Mouse (Mus musculus) splenic B cell, adult 2 months (primary cell): ENCODE data around the gene Grb2.
A peak's percentile ranks its signal among the peaks of the same experiment; 100 is the strongest.
"Not testable (repeated sequence)": the region's sequence is repeated elsewhere in the genome, so short reads cannot be mapped to it uniquely, and the experiment has no call there.

Experiments
- DNase-seq: peaks from one replicate; pipeline ENCODE4 v3.0.0-alpha.2; 2011; ENCODE audit warnings: low read depth, low spot score
- H3K27me3 ChIP-seq: 2 replicates; pipeline ENCODE4 v1.6.1; 2012; ENCODE audit warnings: mild to moderate bottlenecking, low read length, moderate library complexity, mixed read lengths; ENCODE audit not compliant: control insufficient read depth, poor library complexity, insufficient read depth, severe bottlenecking
- H3K36me3 ChIP-seq: 2 replicates; pipeline ENCODE4 v1.6.1; 2012; ENCODE audit warnings: mild to moderate bottlenecking, low read length, moderate library complexity, mixed read lengths; ENCODE audit not compliant: control insufficient read depth, poor library complexity, insufficient read depth, severe bottlenecking

Gene Grb2

GRCm38 (mm10) chr11:115654128-115654527, 54.3 kb downstream of the Grb2 start:
- Histone ChIP-seq H3K36me3 (peaks cover 13% of the 10 kb centered on the region), H3K27me3 (no peaks in the 10 kb centered on the region)
- peak; percentile 83 for DNase-seq

- no peaks in the 10 kb centered on the region for H3K27me3 ChIP-seq
- DNase-seq = no peak
- peaks cover 14% of the 10 kb centered on the region for H3K36me3 ChIP-seq
These were observed 55.2 kb downstream of the Grb2 start for GRCm38 (mm10) chr11:115653194-115653593.

- peaks cover 12% of the 10 kb centered on the region for H3K36me3 ChIP-seq
- H3K27me3 ChIP-seq = no peaks in the 10 kb centered on the region
These were observed 56.7 kb downstream of the Grb2 start for GRCm38 (mm10) chr11:115651680-115652079.

GRCm38 (mm10) chr11:115649706-115650105, 58.7 kb downstream of the Grb2 start:
- no peak for DNase-seq
- no peaks in the 10 kb centered on the region for H3K27me3 ChIP-seq

More at GRCm38 (mm10) chr11:115651680-115652079, 56.7 kb downstream of the Grb2 start:
- no peak for DNase-seq

GRCm38 (mm10) chr11:115647459-115647858, 60.9 kb downstream of the Grb2 start:
- peak; percentile 89 for DNase-seq
- peaks cover 14% of the 10 kb centered on the region for H3K36me3 ChIP-seq

More at GRCm38 (mm10) chr11:115649706-115650105, 58.7 kb downstream of the Grb2 start:
- H3K36me3 ChIP-seq = peaks cover 16% of the 10 kb centered on the region

GRCm38 (mm10) chr11:115646439-115646838, 62.0 kb downstream of the Grb2 start:
- Histone ChIP-seq H3K27me3 (no peaks in the 10 kb centered on the region), H3K36me3 (peaks cover 12% of the 10 kb centered on the region)
- peak; percentile 71 for DNase-seq

More at GRCm38 (mm10) chr11:115647459-115647858, 60.9 kb downstream of the Grb2 start:
- no peaks in the 10 kb centered on the region for H3K27me3 ChIP-seq

- not testable (repeated sequence) for H3K27me3 ChIP-seq
- peak; percentile 43 for DNase-seq
- peaks cover 13% of the 10 kb centered on the region for H3K36me3 ChIP-seq
These were observed 62.9 kb downstream of the Grb2 start for GRCm38 (mm10) chr11:115645498-115645897.

GRCm38 (mm10) chr11:115644308-115644707, 64.1 kb downstream of the Grb2 start:
- Histone ChIP-seq H3K27me3 (peaks cover 1% of the 10 kb centered on the region; the same call in 1 of the 2 replicates), H3K36me3 (peaks cover 8% of the 10 kb centered on the region)
- no peak for DNase-seq

- Histone ChIP-seq H3K27me3 (peaks cover 1% of the 10 kb centered on the region; the same call in 1 of the 2 replicates), H3K36me3 (peaks cover 6% of the 10 kb centered on the region)
- DNase-seq = peak; percentile 56
These were observed 65.1 kb downstream of the Grb2 start for GRCm38 (mm10) chr11:115643265-115643664.

GRCm38 (mm10) chr11:115642705-115643104, 65.7 kb downstream of the Grb2 start:
- peaks cover 6% of the 10 kb centered on the region for H3K36me3 ChIP-seq
- peaks cover 1% of the 10 kb centered on the region; the same call in 1 of the 2 replicates for H3K27me3 ChIP-seq
- DNase-seq = no peak

- peaks cover 6% of the 10 kb centered on the region for H3K36me3 ChIP-seq
- peaks cover 1% of the 10 kb centered on the region; the same call in 1 of the 2 replicates for H3K27me3 ChIP-seq
- no peak for DNase-seq
These were observed 66.7 kb downstream of the Grb2 start for GRCm38 (mm10) chr11:115641664-115642036.

- peaks cover 1% of the 10 kb centered on the region; the same call in 1 of the 2 replicates for H3K27me3 ChIP-seq
- peaks cover 4% of the 10 kb centered on the region for H3K36me3 ChIP-seq
- peak; percentile 96 for DNase-seq
These were observed 67.3 kb downstream of the Grb2 start for GRCm38 (mm10) chr11:115640978-115641663.

GRCm38 (mm10) chr11:115640311-115640828, 68.0 kb downstream of the Grb2 start:
- DNase-seq = peak; percentile 67
- H3K36me3 ChIP-seq = peaks cover 4% of the 10 kb centered on the region
- peaks cover 1% of the 10 kb centered on the region; the same call in 1 of the 2 replicates for H3K27me3 ChIP-seq

- no peak for DNase-seq
- Histone ChIP-seq H3K27me3 (peaks cover 1% of the 10 kb centered on the region; the same call in 1 of the 2 replicates), H3K36me3 (peaks cover 1% of the 10 kb centered on the region; the same call in 1 of the 2 replicates)
These were observed 68.9 kb downstream of the Grb2 start for GRCm38 (mm10) chr11:115639540-115639939.
